Mouse (Mus musculus) adrenal gland, postnatal 36 days (tissue): ENCODE measurements around the gene Cdc20b. TPM values are rescaled to one million over a fixed set of nuclear protein-coding genes. Genes with fewer than 3 reads are reported as not detected.
A peak's percentile ranks its signal among the peaks of the same experiment; 100 is the strongest.
"Not testable (repeated sequence)": the region's sequence is repeated elsewhere in the genome, so short reads cannot be mapped to it uniquely, and the experiment has no call there.

Source experiments
- DNase-seq, 2 experiments: peaks; one replicate each; pipeline ENCODE4 v3.0.0; 2021; ENCODE audit warnings: mixed read lengths in 1 of 2
- long read RNA-seq, 2 experiments: library from polyadenylated mRNA; stranded (forward); transcript quantifications; one replicate each; pipeline ENCODE4 v2.0.0; 2021; ENCODE audit warnings: borderline sequencing depth in 2 of 2
- total RNA-seq, 2 experiments: library from RNA; stranded (reverse); gene quantifications; 2 replicates each; pipeline ENCODE4 v1.2.3; 2021

Cdc20b gene
- total RNA-seq, result not detected
- long read RNA-seq, experiment 1, partial matches to known transcripts, result 0 of 3 reads
- long read RNA-seq, experiment 1, other reads (novel, unspliced or antisense), result 3 of 3 reads
- long read RNA-seq, experiment 2, partial matches to known transcripts, result 0 of 3 reads
- long read RNA-seq, experiment 2, other reads (novel, unspliced or antisense), result 3 of 3 reads

DNA sequence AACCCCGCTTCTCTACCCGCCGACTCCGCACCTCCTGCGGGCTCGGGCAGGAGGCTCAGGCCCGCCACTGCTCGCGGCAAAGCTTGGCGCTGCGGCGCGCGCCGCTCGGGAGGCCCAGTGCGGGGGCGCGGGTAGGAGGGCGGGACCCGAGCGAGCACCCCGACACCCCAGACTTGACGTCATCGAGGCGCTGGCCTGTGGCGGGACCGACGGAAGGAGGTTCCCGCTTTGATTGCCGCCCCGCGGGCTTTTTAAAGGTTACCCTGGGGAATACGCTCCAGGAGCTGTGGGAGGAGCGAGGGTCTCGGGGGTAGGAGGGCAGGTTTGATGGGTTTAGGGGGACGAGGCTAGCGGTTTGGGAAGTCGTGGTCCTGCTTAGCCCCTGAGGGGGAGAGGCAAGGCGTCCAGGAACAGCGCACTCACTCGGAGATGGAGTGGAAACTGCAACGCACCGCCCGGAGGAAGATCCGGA, at the start of gene Cdc20b:
Gene Cdc20b (plus strand): TSS at position 162 of the 472 bp plus-strand sequence.
- DNase-seq, result peak; percentile 66 to 74

DNA sequence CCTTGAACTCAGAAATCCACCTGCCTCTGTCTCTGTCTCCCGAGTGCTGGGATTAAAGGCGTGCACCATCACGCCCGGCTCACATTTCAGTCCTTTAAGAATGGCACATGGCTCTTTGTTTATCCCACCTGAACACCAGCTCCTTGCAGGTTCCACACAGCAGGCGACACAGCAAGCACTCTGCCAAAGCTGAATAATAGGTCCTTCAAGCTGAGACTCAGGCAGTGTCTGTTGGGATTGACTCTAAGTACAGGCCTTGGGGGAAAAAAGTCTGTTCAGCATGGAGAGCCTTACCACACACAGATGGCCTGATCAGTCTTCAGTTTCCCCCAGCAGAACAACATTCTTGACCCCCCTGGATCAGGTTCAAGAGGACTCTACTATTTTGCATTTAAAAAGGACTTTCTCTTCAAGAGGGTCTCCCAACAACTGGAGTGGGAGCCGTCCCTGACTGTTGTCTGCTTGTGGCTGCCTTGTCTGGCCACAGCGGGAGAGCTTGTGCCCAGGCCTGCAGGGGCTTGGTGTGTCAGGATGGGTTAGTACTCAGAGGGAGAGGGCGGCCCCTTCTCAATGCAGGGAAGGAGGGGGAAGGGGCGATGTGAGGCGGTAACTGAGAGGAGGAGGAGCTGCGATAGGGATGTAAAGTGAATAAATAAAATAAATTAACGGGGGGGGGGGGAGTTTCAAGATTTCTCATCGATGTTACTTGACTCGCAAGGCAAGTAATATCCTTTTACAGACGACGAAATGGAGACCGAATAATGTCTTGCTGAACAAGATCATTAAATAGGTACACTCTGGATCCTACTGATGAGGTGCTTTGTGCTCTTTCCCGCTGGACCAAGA, 49.1 kb upstream of the Cdc20b start:
- DNase-seq, result no peak

DNA sequence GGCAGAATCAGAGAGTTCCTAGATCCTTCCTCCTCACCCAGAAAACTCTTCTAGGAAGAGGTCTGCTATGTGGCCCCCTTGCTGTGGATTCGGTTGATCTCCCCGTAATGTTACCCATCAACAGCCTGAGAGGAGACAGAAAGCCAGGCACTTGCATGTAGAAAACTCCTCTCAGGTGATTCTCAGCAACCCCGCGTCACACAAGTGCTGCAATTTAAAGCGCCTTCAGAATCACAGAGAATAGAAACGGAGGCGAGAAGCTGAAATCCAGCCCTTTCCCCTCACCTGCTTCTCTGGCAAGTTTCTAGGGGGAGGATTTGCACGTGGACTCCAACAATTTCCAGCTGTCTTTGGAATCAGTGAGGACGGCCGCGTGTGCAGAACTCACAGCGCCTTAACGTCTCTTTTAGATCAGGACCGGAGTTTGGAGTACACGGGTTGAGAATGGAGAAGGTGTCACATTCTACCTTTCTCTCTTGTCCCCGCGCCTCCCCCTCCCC, 48.4 kb upstream of the Cdc20b start:
- DNase-seq, result no peak

DNA sequence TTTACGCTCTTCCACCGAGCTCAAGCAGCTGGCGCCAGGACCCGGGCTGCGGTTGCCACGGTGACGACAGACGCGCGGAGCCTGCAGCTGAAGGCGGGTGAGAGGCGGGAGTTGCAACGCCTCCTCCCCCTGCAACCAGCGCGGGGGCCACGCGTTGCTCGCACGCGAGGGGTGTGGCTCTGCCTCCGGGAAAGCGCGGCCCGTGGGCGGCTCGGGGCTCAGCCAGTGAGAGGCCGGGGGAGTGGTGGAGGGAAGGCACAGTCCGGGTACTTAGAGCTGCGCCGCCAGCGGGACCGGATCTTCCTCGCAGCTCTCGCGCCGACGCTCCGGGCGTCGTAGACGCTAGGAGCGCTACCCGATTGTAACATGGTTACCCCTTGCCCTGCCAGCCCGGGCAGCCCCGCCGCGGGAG, 47.4 kb upstream of the Cdc20b start, which contains the start of gene Ccno:
Gene Ccno (plus strand): TSS at position 271 of the 412 bp plus-strand sequence.
- peak; percentile 98 to 99 for DNase-seq

DNA sequence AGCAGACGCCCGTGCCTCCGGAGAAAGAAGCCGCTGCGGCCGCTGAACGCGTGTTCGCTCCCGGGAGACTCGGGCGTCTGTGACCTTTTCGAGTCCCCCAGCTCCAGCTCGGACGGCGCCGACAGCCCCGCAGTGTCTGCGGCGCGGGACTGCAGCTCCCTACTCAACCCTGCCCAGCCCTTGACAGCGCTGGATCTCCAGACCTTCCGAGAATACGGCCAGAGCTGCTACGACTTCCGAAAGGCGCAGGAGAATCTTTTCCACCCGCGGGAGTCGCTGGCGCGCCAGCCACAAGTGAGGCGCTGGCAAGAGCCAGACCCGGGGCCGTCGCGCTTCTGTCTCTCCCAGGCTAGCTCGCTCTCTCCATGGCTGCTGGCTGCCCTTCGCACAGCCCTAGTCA, 46.9 kb upstream of the Cdc20b start:
- no peak for DNase-seq

DNA sequence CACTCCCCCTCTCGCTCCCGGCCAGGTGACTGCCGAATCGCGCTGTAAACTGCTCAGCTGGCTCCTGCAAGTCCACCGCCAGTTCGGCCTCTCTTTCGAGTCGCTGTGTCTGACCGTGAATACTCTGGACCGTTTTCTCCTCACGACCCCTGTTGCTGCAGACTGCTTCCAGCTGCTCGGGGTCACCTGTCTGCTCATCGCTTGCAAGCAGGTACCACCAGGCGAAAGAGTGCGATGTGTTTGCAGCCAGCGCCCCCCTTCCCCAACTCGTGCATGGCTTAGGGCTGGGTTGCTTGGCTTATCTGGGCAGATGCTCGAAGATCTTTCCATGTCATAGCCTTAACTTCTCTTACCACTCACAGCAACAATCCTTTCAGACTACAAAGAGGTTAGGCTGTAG, 46.0 kb upstream of the Cdc20b start:
- no peak for DNase-seq

DNA sequence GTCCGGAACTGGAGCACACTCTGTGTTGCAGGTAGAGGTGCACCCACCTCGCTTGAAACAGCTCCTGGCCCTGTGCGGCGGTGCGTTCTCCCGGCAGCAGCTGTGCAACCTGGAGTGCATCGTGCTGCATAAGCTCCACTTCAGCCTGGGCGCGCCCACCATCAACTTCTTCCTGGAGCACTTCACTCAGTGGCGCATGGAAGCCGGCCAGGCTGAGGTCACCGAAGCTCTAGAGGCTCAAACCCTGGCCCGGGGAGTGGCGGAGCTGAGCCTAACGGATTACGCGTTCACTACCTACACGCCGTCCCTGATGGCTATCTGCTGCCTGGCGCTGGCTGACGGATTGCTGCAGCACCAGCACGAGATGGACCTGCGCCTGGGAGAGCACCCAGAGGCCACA, 45.4 kb upstream of the Cdc20b start:
- no peak for DNase-seq

DNA sequence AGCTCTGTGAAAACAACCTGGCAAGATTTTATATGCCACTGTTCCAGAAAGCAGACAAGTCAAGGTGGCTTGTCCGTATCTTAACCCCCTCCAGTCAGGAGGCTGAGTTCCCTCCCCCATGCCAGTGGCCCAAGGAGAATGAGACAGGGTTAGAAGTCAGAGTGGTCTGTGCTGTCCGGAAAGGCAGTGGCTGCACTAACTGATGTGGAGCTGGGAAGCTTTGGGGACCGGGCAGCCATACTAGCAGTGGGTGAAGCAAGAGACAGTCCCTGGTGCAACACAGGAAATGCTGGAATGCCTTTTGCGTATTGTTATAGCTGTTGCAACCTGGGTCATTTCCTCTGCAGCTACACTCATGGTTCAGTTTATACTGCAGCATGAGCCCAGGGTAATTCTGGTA, 44.6 kb upstream of the Cdc20b start:
- no peak for DNase-seq

DNA sequence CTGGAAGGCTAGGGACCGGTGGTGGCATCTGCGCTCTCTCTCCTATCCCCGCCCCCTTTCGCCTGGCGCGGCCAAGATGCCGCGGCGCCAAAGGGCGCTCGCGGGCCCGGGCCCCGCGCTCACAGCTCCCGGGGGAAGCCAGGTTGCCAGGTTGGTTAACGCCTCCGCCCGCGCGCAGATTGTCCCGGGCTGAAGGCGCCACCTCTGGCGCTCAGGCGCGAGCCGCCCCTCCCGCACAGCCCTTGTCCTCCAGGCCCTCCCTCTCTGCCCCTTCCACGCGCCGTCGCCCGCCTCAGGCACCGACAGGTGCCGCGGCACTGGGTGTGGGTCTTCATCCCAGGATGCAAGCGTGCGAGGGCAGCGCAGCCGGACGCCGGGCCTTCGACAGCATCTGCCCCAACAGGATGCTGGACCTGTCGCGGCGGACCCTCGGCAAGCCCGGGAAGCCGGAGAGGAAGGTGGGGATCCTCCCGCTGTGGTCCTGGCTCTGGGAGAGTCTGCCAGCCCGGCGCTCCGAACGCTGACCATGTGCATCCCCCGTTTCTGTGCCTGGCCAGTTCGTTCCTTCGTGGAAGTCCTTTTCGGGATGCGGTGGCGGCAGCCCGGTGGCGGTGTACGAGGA, 41.3 kb upstream of the Cdc20b start, which contains the start of gene Mcidas:
Gene Mcidas (plus strand): TSS at position 315 of the 622 bp plus-strand sequence.
- peak; percentile 24 to 32 for DNase-seq

DNA sequence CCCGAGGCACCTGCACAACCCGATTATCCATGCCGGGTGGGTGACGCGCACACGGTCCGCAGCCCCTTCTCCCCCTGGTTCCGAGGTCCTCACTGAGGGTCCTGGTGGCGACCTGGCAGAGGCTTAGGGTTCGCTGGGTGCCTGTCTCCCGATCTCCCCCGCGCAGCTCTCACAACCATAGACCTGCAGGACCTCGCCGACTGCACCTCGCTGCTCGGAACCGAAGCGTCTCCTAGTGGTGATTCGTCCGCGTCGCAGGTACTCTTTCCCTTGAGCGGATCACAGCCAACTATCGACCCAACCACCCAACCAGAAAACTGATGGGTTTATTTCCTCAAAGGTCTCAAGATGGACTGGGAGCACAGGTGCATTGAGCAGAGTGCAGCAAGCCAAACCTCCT, 40.7 kb upstream of the Cdc20b start:
- DNase-seq, result peak; percentile 65 to 70

DNA sequence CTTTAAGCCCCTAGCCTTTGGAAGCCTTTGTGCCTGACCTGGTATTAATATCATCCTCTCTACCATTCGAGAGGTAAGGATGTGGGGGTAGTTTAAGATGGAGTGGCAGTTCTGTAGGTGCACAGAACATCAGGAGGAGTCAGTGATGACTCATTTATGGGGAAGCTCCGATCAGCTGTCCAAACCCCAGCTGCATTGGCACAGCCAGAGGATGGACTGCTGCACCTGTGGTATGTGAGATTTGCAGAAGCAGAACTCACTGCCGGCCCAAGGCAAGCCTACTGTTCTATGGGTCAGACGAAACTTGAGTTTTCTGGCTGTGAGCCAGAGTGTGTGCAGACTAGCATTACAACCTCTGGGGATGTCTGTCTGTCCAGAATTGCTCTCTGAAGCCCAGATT, 38.5 kb upstream of the Cdc20b start:
- DNase-seq, result no peak

DNA sequence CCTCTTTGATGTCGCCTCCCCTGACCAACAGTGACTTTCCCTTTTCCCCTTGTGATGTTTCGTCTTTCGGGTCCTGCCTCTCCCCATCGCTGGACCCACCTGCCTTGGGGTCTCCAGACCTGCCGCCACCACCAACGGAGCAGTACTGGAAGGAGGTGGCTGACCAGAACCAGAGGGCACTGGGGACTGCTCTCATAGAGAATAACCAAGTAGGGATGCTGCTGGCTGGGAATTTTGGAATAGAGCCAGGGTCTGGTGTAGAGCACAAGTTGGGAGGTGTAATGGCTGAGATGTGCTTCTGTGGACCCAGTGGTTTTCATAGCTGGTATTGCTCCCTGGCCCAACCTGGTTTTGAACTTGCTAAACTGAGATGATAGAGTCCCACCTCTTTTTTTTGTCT, 37.5 kb upstream of the Cdc20b start:
- no peak for DNase-seq

DNA sequence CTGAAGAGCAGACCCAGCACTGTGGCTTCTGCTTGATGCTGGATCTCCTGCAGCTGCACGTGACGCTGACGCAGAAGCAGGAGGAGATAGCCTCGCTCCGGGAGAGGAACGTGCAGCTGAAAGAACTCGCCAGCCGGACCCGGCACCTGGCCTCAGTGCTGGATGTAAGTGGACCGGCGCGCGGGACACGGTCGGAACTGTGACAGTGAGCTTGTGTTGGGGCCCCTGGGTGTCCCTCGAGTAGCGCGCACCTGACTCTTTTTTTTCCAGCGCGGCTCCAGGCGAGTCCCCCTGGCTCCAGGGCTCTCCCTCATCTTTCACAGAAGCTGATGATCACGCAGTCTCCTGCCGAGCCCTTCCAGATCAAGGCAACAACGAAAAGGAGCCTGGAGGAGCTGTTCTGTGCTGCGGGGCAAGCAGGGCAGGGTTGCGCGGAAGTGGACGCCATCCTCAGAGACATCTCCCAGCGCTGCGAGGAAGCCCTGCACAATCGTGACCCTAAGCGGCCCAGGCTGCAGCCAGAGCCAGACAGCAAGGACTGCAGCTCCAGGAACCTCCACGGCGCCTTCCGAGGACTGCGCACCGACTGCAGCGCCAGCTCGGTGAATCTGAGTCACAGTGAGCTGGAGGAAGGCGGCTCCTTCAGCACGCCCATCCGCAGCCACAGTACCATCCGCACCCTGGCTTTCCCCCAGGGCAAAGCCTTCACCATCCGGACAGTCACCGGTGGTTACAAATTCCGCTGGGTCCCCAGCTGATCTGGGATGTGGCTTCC, 36.3 kb upstream of the Cdc20b start:
- DNase-seq, result peak; percentile 59 to 62

DNA sequence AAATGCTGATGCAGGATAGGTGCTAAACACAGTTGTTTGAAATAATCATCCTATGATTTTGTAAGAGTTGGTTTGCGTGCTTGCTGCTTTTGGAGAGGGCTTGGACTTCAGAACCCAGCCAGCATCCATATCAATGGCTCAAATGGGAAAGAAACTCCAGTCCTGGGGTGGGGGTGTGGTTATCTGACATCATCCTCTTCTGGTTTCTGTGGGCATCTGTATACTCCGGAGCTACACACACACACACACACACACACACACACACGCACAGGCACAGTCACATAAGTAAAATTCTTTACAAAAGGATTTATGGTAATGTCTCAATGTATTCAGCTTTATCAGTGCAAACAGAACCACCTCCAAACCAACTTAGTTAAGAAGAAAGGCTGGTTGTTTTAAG, 34.8 kb upstream of the Cdc20b start:
- DNase-seq, result no peak

DNA sequence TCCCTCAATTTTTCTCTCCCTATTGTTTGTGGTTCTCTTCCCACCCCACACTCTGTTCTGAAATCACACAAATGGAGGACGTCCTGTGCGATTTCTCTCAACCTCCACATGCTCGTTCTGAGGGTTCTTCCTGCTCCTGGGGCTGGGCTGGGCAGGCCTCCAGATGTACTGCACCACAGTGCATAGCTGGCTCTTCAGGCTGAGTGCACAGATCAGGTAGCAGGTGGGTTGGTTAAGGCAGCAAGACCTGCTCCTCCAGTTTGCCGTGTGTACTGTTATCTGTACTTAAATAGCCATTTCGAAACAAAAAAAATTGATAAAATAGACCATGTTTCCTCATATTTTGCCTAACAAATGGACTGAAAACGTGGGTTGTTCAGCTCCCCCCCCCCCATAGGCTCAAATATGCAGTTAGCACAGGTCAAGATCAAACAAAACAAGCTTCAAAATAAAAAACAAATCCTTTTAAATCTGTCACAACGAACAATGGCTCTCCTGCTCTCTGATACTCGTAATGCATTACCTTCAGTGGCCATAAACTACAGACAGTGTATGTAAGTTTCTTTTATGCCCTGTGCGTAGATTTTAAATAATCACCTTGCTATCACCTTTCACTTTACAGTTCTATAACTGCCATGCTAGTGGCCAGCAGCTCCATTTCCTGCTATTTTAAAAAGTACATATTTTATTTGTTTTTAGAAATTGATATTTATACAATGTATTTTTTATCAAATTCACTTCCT, 34.2 kb upstream of the Cdc20b start:
- no peak for DNase-seq

DNA sequence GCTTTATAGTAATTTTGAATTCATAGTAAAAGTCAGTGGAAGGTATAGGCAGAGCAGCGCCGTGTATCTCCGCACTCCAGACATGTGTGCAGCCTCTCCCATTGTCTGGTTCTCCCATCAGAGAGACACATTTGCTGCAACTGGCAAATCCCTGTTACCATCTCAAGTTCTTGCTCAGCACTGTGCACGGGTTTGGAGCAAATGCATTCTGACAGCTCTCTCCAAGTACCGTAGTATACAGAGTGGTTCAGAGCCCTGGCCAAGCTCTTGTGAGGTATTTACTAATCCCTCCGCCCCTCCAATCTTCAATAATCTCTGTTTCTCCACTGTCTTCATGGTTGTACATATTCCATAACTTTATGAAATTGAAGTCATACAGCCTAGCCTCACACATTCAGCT, 22.2 kb upstream of the Cdc20b start:
- DNase-seq, result no peak

DNA sequence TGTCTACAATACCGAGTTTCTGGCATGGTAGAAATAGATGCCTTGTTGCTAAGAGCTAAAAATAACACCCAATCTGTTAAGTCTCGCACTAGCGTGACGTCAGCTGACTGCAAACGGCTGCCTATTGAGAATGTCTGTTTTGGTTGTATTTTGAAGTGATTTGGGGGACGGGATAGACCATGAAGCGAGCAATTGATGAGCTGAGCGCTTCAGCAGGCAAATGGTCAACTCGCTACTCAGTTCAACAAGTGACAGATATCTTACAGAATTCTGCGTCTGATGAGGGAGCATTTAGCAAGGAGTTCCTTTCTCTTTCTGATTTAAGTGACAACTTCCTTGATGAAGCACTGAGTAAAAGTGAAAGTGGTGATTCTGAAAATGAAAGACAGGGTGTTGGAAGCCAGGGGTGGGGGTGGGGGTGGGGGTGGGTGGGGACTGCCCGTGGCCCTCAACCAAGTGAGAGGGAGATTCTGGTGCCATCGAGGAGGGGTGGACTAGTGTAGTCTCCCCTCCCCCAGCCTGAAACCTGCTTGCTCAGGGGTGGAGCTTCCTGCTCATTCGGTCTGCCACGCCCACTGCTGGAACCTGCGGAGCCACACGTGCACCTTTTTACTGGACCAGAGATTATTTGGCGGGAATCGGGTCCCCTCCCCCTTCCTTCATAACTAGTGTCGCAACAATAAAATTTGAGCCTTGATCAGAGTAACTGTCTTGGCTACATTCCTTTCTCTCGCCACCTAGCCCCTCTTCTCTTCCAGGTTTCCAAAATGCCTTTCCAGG, 21.5 kb upstream of the Cdc20b start:
- DNase-seq, result not testable (repeated sequence)

DNA sequence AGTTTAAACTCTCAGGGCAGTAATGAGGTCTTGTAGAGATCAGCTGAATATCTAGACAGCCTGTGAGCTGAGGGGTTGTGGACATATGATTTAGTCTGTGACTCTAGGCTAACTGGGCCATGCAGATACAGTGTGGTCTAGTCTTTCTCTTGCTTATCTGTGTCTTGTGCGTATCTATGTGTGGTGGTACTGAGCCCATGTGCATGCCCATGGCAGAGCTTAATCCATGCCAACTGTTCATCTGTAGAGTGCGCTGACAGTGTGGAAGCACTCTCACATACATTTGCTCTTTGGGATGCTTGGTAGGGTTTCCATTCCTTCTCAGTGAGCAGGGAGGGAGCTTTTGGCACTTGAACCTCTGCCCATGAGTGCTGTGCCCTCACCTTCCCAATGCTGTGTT, 13.4 kb upstream of the Cdc20b start:
- DNase-seq, result no peak

DNA sequence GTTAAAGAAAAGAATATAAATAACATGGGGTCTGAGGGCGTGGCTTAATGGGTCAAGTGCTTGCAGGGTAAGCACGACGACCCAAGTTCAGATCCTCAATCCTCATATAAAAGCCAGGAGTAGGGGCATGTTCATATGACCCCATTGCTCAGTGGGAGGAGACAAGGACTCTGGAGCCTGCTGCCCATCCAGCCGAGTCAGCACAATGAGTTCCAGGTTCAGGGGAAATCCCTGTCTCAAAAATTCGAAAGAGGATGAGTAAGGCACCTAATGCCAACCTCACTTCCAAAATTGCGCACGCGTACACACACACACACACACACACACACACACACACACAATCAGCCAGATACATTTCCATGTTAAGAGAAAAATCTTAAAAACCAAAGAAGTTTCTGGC, 12.4 kb upstream of the Cdc20b start:
- DNase-seq, result no peak
